Mouse (Mus musculus) heart, adult 2 months (tissue): ENCODE results near the gene Cbr2. TPM values are rescaled to one million over a fixed set of nuclear protein-coding genes. Genes with fewer than 3 reads are reported as not detected.

Source experiments
- DNase-seq, 2 experiments: peaks; one replicate each; pipeline ENCODE4 v3.0.0; 2021
- H3K27ac ChIP-seq: fragments of 200-600 bp; 2 replicates; pipeline ENCODE4 v1.8.1; 2022
- H3K27me3 ChIP-seq: fragments of 200-500 bp; 2 replicates; pipeline ENCODE4 v1.6.1; 2012; ENCODE audit warnings: mild to moderate bottlenecking, low read length, inconsistent platforms, mixed read lengths; ENCODE audit not compliant: control insufficient read depth, insufficient read depth
- H3K36me3 ChIP-seq: fragments of 200-500 bp; 2 replicates; pipeline ENCODE4 v1.6.1; 2012; ENCODE audit warnings: low read length, inconsistent platforms; ENCODE audit not compliant: control insufficient read depth, insufficient read depth
- H3K4me1 ChIP-seq: fragments of 200-500 bp; 2 replicates; pipeline ENCODE4 v1.6.1; 2011; ENCODE audit warnings: low read length; ENCODE audit not compliant: control insufficient read depth, insufficient read depth
- H3K4me3 ChIP-seq: fragments of 200-600 bp; 2 replicates; pipeline ENCODE4 v1.8.1; 2022
- H3K79me2 ChIP-seq: fragments of 200-500 bp; replicated peaks from 2 replicates; pipeline ENCODE4 v1.6.1; 2012; ENCODE audit warnings: mild to moderate bottlenecking, inconsistent platforms, low read length, moderate library complexity, mixed read lengths; ENCODE audit not compliant: control insufficient read depth, insufficient read depth
- H3K9ac ChIP-seq: fragments of 200-500 bp; 2 replicates; pipeline ENCODE4 v1.6.1; 2012; ENCODE audit warnings: low read depth, mild to moderate bottlenecking, control low read depth, inconsistent platforms, low read length, mixed read lengths
- CTCF ChIP-seq: fragments of 200-600 bp; IDR thresholded peaks from 2 replicates; pipeline ENCODE4 v1.8.1; 2022; ENCODE audit warnings: antibody characterized with exemption, mild to moderate bottlenecking, moderate library complexity
- EP300 ChIP-seq: fragments of 200-500 bp; IDR thresholded peaks from 2 replicates; pipeline ENCODE4 v1.6.1; 2011; ENCODE audit warnings: low read depth, low read length, control low read depth; ENCODE audit not compliant: insufficient read depth
- POLR2A ChIP-seq: fragments of 200-500 bp; IDR thresholded peaks from 2 replicates; pipeline ENCODE4 v1.6.1; 2011; ENCODE audit warnings: mild to moderate bottlenecking, low read depth, low read length, control low read depth; ENCODE audit not compliant: insufficient read depth
- WGBS: fragments of 180-500 bp; shearing (Covaris S2); methylation state at CpG from one replicate; pipeline ENCODE4 v1.1.7; 2018; 5-methylcytosine and 5-hydroxymethylcytosine counted together
- intact Hi-C: fragments of 180-260 bp; cut with DNase I; formaldehyde crosslinking; loops from one replicate; pipeline ENCODE4 v1.15.1; 2025
- polyA plus RNA-seq: library from polyadenylated mRNA; depleted of rRNA; stranded (reverse); fragments of >200 nt; gene quantifications from 2 replicates; pipeline ENCODE4 v1.2.3, GENCODE M21; 2012; rRNA removed
- total RNA-seq, 2 experiments: library from RNA; stranded (reverse); gene quantifications; 2 replicates each; pipeline ENCODE4 v1.2.3; 2021

Cbr2 gene
- total and polyA plus RNA-seq, 3 experiments: 17.7 to 379 (median 19.4) TPM

- no peak overlapping the region for H3K27ac ChIP-seq
- 90% methylated on average over 3 of the region's 3 CpGs for WGBS
- H3K36me3 ChIP-seq: no peaks in the 10 kb centered on the region
- H3K9ac ChIP-seq: no peak overlapping the region
- H3K4me3 ChIP-seq: no peak overlapping the region
- no peaks in the 10 kb centered on the region for H3K27me3 ChIP-seq
- intact Hi-C loops: no loop called here
- DNase-seq: no peak
- H3K79me2 ChIP-seq: no peaks in the 10 kb centered on the region
- TF ChIP-seq CTCF: no peak
- no peak for TF ChIP-seq POLR2A
- no peak for TF ChIP-seq EP300
- H3K4me1 ChIP-seq: peaks cover 2% of the 10 kb centered on the region; the same call in 1 of the 2 replicates
Measured at GRCm38 (mm10) chr11:120683536-120683935, 48.4 kb downstream of the Cbr2 start.

- intact Hi-C loops: no loop called here
- Histone ChIP-seq H3K27ac (no peak overlapping the region), H3K36me3 (no peaks in the 10 kb centered on the region), H3K27me3 (no peaks in the 10 kb centered on the region), H3K79me2 (no peaks in the 10 kb centered on the region), H3K9ac (no peak overlapping the region), H3K4me3 (no peak overlapping the region), H3K4me1 (peaks cover 2% of the 10 kb centered on the region; the same call in 1 of the 2 replicates)
- 95% methylated on average over 5 of the region's 5 CpGs for WGBS
- no peak for DNase-seq
- TF ChIP-seq EP300 (no peak), POLR2A (no peak), CTCF (no peak)
Measured at GRCm38 (mm10) chr11:120682683-120683082, 49.2 kb downstream of the Cbr2 start.

- peak; percentile 62 for TF ChIP-seq CTCF
- no peak for TF ChIP-seq POLR2A
- Histone ChIP-seq H3K79me2 (no peaks in the 10 kb centered on the region), H3K4me3 (no peak overlapping the region), H3K27me3 (no peaks in the 10 kb centered on the region), H3K9ac (no peak overlapping the region), H3K4me1 (peaks cover 2% of the 10 kb centered on the region; the same call in 1 of the 2 replicates), H3K27ac (no peak overlapping the region), H3K36me3 (no peaks in the 10 kb centered on the region)
- intact Hi-C loops: loop anchor here (2.0 kb wide), 1 partner anchor 21 kb away; no protein-coding TSS in a partner anchor
- 67% methylated on average over 3 of the region's 3 CpGs for WGBS
- DNase-seq: no peak
Measured at GRCm38 (mm10) chr11:120679909-120680308, 52.0 kb downstream of the Cbr2 start.

Other genes starting within 250 kb of the Cbr2 start
- gene Mrpl12, start 247.5 kb downstream of the Cbr2 start, total RNA-seq: 100 to 1,000 TPM; 207 to 232 TPM
- gene Mrpl12, start 247.5 kb downstream of the Cbr2 start, polyA plus RNA-seq: 199 and 200 TPM in 2 replicates
- 10 to 100 TPM; 14.1 to 14.6 TPM for gene Slc25a10, start 240.3 kb downstream of the Cbr2 start, total RNA-seq
- 32.6 and 40.9 TPM in 2 replicates for gene Slc25a10, start 240.3 kb downstream of the Cbr2 start, polyA plus RNA-seq
- under 1 TPM; 0.68 to 0.73 TPM for gene Gcgr, start 201.4 kb downstream of the Cbr2 start, total RNA-seq
- gene Gcgr, start 201.4 kb downstream of the Cbr2 start, polyA plus RNA-seq: 2.1 and 2.3 TPM in 2 replicates
- gene Mcrip1, start 182.4 kb downstream of the Cbr2 start, total RNA-seq: 10 to 100 TPM; 38.5 to 43.9 TPM
- gene Mcrip1, start 182.4 kb downstream of the Cbr2 start, polyA plus RNA-seq: 84.9 and 97.4 TPM in 2 replicates
- gene Ppp1r27, start 181.0 kb downstream of the Cbr2 start, total RNA-seq: under 1 TPM in 1 of 2 experiments, not detected in 1; 0.34 TPM
- 0.64 and 0.96 TPM in 2 replicates for gene Ppp1r27, start 181.0 kb downstream of the Cbr2 start, polyA plus RNA-seq
- 100 to 1,000 TPM; 221 to 246 TPM for gene P4hb, start 158.9 kb downstream of the Cbr2 start, total RNA-seq
- 115 and 174 TPM in 2 replicates for gene P4hb, start 158.9 kb downstream of the Cbr2 start, polyA plus RNA-seq
- 100 to 1,000 TPM; 139 to 144 TPM for gene Arhgdia, start 150.5 kb downstream of the Cbr2 start, total RNA-seq
- gene Arhgdia, start 150.5 kb downstream of the Cbr2 start, polyA plus RNA-seq: 245 and 257 TPM in 2 replicates
- 10 to 100 TPM; 48.7 to 52.0 TPM for gene Alyref, start 133.7 kb downstream of the Cbr2 start, total RNA-seq
- gene Alyref, start 133.7 kb downstream of the Cbr2 start, polyA plus RNA-seq: 13.6 and 15.6 TPM in 2 replicates
- 10 to 100 TPM; 79.9 to 89.0 TPM for gene Anapc11, start 133.7 kb downstream of the Cbr2 start, total RNA-seq
- 87.8 and 105 TPM in 2 replicates for gene Anapc11, start 133.7 kb downstream of the Cbr2 start, polyA plus RNA-seq
- not detected for gene Npb, start 123.6 kb downstream of the Cbr2 start, total RNA-seq
- gene Npb, start 123.6 kb downstream of the Cbr2 start, polyA plus RNA-seq: not detected in 2 replicates
- 10 to 100 TPM; 51.8 to 55.6 TPM for gene Pcyt2, start 114.2 kb downstream of the Cbr2 start, total RNA-seq
- 111 and 125 TPM in 2 replicates for gene Pcyt2, start 114.2 kb downstream of the Cbr2 start, polyA plus RNA-seq
- 1 to 10 TPM; 7.0 to 7.4 TPM for gene Sirt7, start 106.9 kb downstream of the Cbr2 start, total RNA-seq
- gene Sirt7, start 106.9 kb downstream of the Cbr2 start, polyA plus RNA-seq: 23.7 and 25.9 TPM in 2 replicates
- 10 to 100 TPM; 35.7 to 45.2 TPM for gene Mafg, start 98.5 kb downstream of the Cbr2 start, total RNA-seq
- 32.8 and 37.2 TPM in 2 replicates for gene Mafg, start 98.5 kb downstream of the Cbr2 start, polyA plus RNA-seq
- 1 to 10 TPM in 1 of 2 experiments, under 1 TPM in 1; 0.81 to 1.2 TPM for gene Pycr1, start 88.3 kb downstream of the Cbr2 start, total RNA-seq
- gene Pycr1, start 88.3 kb downstream of the Cbr2 start, polyA plus RNA-seq: 3.9 and 4.9 TPM in 2 replicates
- 10 to 100 TPM; 77.6 to 87.3 TPM for gene Myadml2, start 84.0 kb downstream of the Cbr2 start, total RNA-seq
- 55.1 and 68.3 TPM in 2 replicates for gene Myadml2, start 84.0 kb downstream of the Cbr2 start, polyA plus RNA-seq
- under 1 TPM in 1 of 2 experiments, not detected in 1; 0.23 TPM for gene Notum, start 70.9 kb downstream of the Cbr2 start, total RNA-seq
- 0.18 and 0.35 TPM in 2 replicates for gene Notum, start 70.9 kb downstream of the Cbr2 start, polyA plus RNA-seq
- 10 to 100 TPM; 35.2 to 38.3 TPM for gene Aspscr1, start 59.1 kb downstream of the Cbr2 start, total RNA-seq
- 38.4 and 38.6 TPM in 2 replicates for gene Aspscr1, start 59.1 kb downstream of the Cbr2 start, polyA plus RNA-seq
- 10 to 100 TPM; 26.4 to 34.2 TPM for gene Cenpx, start 18.4 kb downstream of the Cbr2 start, total RNA-seq
- gene Cenpx, start 18.4 kb downstream of the Cbr2 start, polyA plus RNA-seq: 51.4 and 53.0 TPM in 2 replicates
- 1 to 10 TPM; 4.2 to 4.5 TPM for gene Lrrc45, start 18.2 kb downstream of the Cbr2 start, total RNA-seq
- gene Lrrc45, start 18.2 kb downstream of the Cbr2 start, polyA plus RNA-seq: 12.5 and 12.7 TPM in 2 replicates
- under 1 TPM; 0.70 to 0.99 TPM for gene Rac3, start 10.6 kb downstream of the Cbr2 start, total RNA-seq
- 3.3 and 4.6 TPM in 2 replicates for gene Rac3, start 10.6 kb downstream of the Cbr2 start, polyA plus RNA-seq
- 10 to 100 TPM; 12.1 to 12.9 TPM for gene Dcxr, start 4.8 kb downstream of the Cbr2 start, total RNA-seq
- 32.0 and 35.5 TPM in 2 replicates for gene Dcxr, start 4.8 kb downstream of the Cbr2 start, polyA plus RNA-seq
- 10 to 100 TPM; 24.5 to 31.4 TPM for gene Hmga1b, start 30.7 kb upstream of the Cbr2 start, total RNA-seq
- gene Hmga1b, start 30.7 kb upstream of the Cbr2 start, polyA plus RNA-seq: 0.57 and 1.4 TPM in 2 replicates
- 10 to 100 TPM; 11.9 to 12.5 TPM for gene Rfng, start 52.1 kb upstream of the Cbr2 start, total RNA-seq
- 28.6 and 30.0 TPM in 2 replicates for gene Rfng, start 52.1 kb upstream of the Cbr2 start, polyA plus RNA-seq
- gene Gps1, start 52.2 kb upstream of the Cbr2 start, total RNA-seq: 10 to 100 TPM; 54.4 to 55.8 TPM
- gene Gps1, start 52.2 kb upstream of the Cbr2 start, polyA plus RNA-seq: 85.9 and 129 TPM in 2 replicates
- gene Dus1l, start 64.3 kb upstream of the Cbr2 start, total RNA-seq: 10 to 100 TPM; 23.3 to 23.5 TPM
- 20.6 and 26.4 TPM in 2 replicates for gene Dus1l, start 64.3 kb upstream of the Cbr2 start, polyA plus RNA-seq
- 10 to 100 TPM; 22.0 to 32.1 TPM for gene Fasn, start 92.4 kb upstream of the Cbr2 start, total RNA-seq
- gene Fasn, start 92.4 kb upstream of the Cbr2 start, polyA plus RNA-seq: 318 and 731 TPM in 2 replicates
- gene Ccdc57, start 200.8 kb upstream of the Cbr2 start, total RNA-seq: 1 to 10 TPM in 1 of 2 experiments, under 1 TPM in 1; 0.86 to 1.1 TPM
- 0.61 and 1.3 TPM in 2 replicates for gene Ccdc57, start 200.8 kb upstream of the Cbr2 start, polyA plus RNA-seq
- 1 to 10 TPM; 1.2 to 1.3 TPM for gene Slc16a3, start 216.4 kb upstream of the Cbr2 start, total RNA-seq
- 4.0 and 4.2 TPM in 2 replicates for gene Slc16a3, start 216.4 kb upstream of the Cbr2 start, polyA plus RNA-seq